Mouse (Mus musculus) embryonic facial prominence, embryonic 10.5 days (tissue): Measurements from ENCODE around the gene Mapre3. TPM values are rescaled to one million over a fixed set of nuclear protein-coding genes. Genes with fewer than 3 reads are reported as not detected.
A peak's percentile ranks its signal among the peaks of the same experiment; 100 is the strongest.

Experiments used
- DNase-seq: peaks from one replicate; pipeline ENCODE4 v3.0.0-alpha.2; 2017; ENCODE audit warnings: low spot score
- H3K27ac ChIP-seq: fragments of 300-500 bp; sonication (generic); replicated peaks from 2 replicates; pipeline ENCODE4 v1.5.1; 2016; ENCODE audit warnings: mild to moderate bottlenecking
- H3K27me3 ChIP-seq: fragments of 300-500 bp; sonication (generic); replicated peaks from 2 replicates; pipeline ENCODE4 v1.6.1; 2016; ENCODE audit warnings: low read depth, mild to moderate bottlenecking; ENCODE audit not compliant: poor library complexity, severe bottlenecking
- H3K36me3 ChIP-seq: fragments of 300-500 bp; sonication (generic); replicated peaks from 2 replicates; pipeline ENCODE4 v1.6.1; 2016; ENCODE audit warnings: mild to moderate bottlenecking, moderate library complexity
- H3K4me1 ChIP-seq: fragments of 300-500 bp; sonication (generic); 2 replicates; pipeline ENCODE4 v1.6.1; 2016
- H3K4me3 ChIP-seq: fragments of 300-500 bp; sonication (generic); 2 replicates; pipeline ENCODE4 v1.5.1; 2016; ENCODE audit warnings: mild to moderate bottlenecking, moderate library complexity
- H3K9me3 ChIP-seq: fragments of 300-500 bp; sonication (generic); 2 replicates; pipeline ENCODE4 v1.6.1; 2016; ENCODE audit warnings: mild to moderate bottlenecking
- WGBS: fragments of 180-500 bp; shearing (Covaris S2); methylation state at CpG from one replicate; pipeline ENCODE4 v1.1.7; 2016; 5-methylcytosine and 5-hydroxymethylcytosine counted together
- polyA plus RNA-seq: library from polyadenylated mRNA; unstranded; fragments of >200 nt; fragmentation: Nextera tagmentation; extraction: Ambion mirVana; gene quantifications from 2 replicates; pipeline ENCODE4 v1.2.1, GENCODE M21; 2016

The Mapre3 gene
- polyA plus RNA-seq, 1 experiment from 2014 or later: 15.2 TPM

DNA sequence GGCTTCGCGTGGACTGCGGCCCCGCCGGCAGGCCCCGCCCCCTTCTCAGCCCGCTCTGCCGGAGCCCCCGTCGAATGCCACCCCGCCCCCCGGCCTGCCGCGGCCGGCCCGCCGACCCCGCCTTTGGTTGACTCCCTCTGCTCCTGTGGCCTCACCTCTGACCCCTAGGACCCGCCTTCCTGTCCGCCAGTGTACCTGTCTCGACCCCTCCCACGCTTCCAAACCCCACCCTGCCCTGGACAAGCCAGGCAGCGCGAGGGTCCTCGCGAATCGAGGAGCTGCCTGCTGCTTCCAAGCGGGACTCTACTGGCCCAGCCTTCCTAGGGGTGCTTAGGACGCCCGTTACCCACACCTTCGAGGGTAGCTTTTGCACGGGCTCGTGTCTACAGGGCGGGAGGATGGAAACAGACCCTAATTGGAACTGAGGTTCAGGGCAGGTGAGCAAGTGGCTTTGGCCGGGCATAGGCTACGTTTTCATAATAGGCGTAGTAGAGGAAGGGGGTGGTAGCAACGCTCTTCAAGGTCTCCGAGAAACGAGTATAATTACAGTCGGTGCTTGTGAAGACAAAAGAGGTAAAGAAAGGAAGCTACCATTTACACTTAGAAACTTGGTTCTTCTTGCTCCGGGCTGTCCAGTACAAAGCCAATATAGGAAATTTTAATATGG lies 74.8 kb downstream of the Mapre3 start:
- H3K27me3 ChIP-seq: no peaks in the 10 kb centered on the region
- DNase-seq: peak; percentile 91
- WGBS: 1% methylated on average over 42 of the region's 42 CpGs

DNA sequence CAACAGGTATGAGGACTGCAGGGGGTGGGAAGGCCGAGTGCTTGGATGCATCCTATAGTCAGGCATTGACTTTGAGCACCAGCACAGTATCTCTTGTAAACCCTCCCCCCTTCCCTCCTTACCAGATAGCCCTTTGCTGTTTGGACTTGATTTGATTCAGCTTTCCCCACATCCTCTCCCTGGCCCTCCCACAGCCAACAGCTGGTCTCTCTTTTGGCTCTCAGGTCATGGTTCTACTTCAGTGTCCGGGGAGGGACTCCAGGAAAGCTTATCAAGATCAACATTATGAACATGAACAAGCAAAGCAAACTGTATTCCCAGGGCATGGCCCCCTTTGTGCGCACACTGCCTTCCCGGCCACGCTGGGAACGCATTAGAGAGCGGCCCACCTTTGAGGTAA lies 75.9 kb downstream of the Mapre3 start:
- whole genome bisulfite sequencing: 80% methylated on average over 7 of the region's 7 CpGs
- Histone ChIP-seq H3K4me1 (peaks cover 29% of the 10 kb centered on the region), H3K9me3 (no peaks in the 10 kb centered on the region), H3K27ac (peak overlapping the region; percentile 99), H3K36me3 (peaks cover 51% of the 10 kb centered on the region), H3K4me3 (peak overlapping the region; percentile 77), H3K27me3 (no peaks in the 10 kb centered on the region)
- DNase-seq: no peak

More for the DNA sequence above, 74.8 kb downstream of the Mapre3 start:
- peaks cover 40% of the 10 kb centered on the region for H3K36me3 ChIP-seq
- H3K9me3 ChIP-seq: no peaks in the 10 kb centered on the region
- peak overlapping the region; percentile 99 for H3K27ac ChIP-seq
- peaks cover 29% of the 10 kb centered on the region for H3K4me1 ChIP-seq
- peak overlapping the region; percentile 77 for H3K4me3 ChIP-seq

DNA sequence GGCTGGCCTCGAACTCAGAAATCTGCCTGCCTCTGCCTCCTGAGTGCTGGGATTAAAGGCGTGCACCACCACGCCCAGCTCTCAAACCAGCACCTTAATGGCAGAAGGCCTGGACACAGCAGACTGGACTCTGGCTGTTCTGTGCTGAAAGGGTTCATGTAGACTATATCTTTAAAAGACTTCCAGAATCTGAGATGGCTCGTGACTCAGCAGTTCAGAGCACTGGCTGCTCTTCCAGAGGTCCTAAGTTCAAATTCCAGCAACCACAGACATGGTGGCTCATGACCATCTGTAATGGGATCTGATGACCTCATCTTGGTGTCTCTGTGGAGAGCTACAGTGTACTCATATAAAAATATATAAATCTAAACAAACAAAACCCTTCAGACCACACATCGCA lies 87.4 kb downstream of the Mapre3 start:
- H3K4me3 ChIP-seq: no peak overlapping the region

DNA sequence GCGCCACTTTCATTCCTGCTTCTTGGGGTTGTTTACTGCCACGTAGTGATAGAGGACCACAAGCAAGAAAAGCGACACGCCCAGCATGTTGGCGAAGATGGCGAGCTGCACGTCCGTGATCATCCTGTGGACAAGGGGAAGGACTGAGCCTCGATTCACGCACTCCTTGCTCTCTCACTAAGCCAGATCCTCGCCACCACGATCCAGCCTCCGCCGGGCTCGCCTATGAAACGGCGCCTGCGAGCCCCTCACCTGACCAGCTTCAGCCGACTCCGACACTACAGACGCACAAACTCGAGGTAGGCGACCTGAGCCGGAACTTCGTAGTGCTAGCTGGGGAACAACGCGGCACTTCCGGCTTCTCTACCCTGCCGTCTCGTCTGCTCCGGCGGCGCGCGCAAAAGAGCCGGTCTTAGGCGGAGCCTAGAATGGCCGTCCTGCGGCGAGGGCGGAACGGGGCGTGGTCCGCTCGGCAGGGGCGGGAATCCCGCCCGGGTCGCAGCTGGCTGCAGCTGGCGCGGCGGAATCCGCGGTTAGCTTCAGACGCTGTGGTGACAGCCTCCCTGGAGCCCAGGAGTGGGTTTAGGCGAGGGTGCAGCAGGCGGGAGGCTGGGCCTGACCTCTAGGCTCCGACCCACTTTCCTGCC lies 93.1 kb downstream of the Mapre3 start, which contains the start of gene Ost4:
Gene Ost4 (minus strand): TSS at position 376 of the 647 bp plus-strand sequence.
- peak; percentile 98 for DNase-seq
- Histone ChIP-seq H3K4me3 (peak within 1 kb of the TSS; percentile 85), H3K9me3 (no peaks in the 10 kb centered on the region), H3K36me3 (peaks cover 37% of the 10 kb centered on the region), H3K27ac (peak within 1 kb of the TSS; percentile 92), H3K27me3 (no peaks in the 10 kb centered on the region), H3K4me1 (peaks cover 71% of the 10 kb centered on the region)
- WGBS: under 1% methylated on average over 58 of the region's 58 CpGs

More for the DNA sequence above, 87.4 kb downstream of the Mapre3 start:
- H3K27ac ChIP-seq: no peak overlapping the region
- H3K4me1 ChIP-seq: peaks cover 22% of the 10 kb centered on the region
- no peaks in the 10 kb centered on the region for H3K9me3 ChIP-seq
- DNase-seq: no peak
- 94% methylated on average over 5 of the region's 5 CpGs for WGBS
- no peaks in the 10 kb centered on the region for H3K27me3 ChIP-seq
- peaks cover 94% of the 10 kb centered on the region for H3K36me3 ChIP-seq

DNA sequence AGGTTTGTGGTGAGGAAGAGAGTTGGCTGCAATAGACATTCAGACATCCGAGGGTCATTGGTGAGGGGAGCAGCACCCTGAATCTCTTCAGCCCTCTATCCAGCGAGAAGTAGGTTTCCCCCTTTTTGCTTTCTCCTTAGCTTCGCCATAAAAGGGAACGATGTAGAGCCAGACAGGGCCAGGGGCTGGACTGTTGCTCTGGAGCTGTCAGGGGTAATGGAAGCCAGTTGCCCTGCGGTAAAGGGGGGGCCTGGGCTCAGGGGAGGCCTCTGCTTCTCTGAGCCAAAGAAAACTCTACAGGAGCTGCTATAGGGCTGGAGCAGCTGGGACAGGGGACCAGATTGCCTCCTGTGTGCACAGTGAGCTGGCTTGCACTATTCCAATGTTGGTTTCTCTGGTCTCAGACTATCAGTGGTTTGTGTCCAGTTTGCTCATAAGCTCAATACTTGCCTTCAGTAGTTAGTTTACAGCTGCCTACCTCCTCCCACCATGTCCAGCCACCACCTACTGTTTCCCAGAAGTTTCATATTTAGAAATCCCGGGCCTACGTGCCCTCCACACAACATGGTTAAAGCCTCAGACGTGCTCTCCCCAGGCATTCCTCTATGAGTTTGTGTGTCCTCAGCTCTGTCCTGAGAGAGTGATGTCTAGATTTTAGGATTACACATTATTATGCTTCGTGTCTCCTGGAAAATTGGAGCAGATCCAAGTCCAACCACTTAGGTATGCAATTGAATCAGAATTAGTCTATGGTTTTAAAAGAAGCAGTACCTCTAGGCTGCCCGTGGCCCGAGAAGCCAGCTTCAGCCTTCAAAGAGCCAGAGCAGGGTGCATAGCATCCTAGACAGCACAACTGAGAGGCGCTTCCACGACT lies 94.2 kb downstream of the Mapre3 start:
- Histone ChIP-seq H3K27me3 (no peaks in the 10 kb centered on the region), H3K27ac (peak overlapping the region; percentile 92), H3K36me3 (peaks cover 26% of the 10 kb centered on the region), H3K4me3 (peak overlapping the region; percentile 85), H3K9me3 (no peaks in the 10 kb centered on the region), H3K4me1 (peaks cover 83% of the 10 kb centered on the region)
- DNase-seq: peak; percentile 71
- WGBS: 38% methylated on average over 13 of the region's 13 CpGs

DNA sequence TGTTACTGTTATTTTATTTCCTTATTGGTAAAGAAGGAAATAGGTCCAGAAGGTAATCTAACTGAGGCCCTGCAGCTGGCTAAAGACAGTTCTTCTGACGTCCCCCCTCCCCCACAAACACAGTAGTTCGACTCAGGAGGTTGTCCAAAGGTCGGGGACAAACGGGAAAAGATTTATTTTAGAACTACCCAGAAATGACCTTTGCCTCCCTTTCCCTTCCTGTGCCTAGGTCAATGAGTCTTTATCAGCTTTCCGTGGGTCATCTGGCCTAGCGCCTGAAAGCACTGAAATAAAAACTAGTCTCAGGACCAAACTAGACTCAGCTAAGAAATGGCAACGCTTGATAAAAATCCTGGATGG lies 94.8 kb downstream of the Mapre3 start:
- Histone ChIP-seq H3K27ac (peak overlapping the region; percentile 92), H3K9me3 (no peaks in the 10 kb centered on the region), H3K4me1 (peaks cover 89% of the 10 kb centered on the region), H3K36me3 (peaks cover 20% of the 10 kb centered on the region), H3K4me3 (peak overlapping the region; percentile 29), H3K27me3 (no peaks in the 10 kb centered on the region)
- 32% methylated on average over 7 of the region's 7 CpGs for WGBS
- DNase-seq: no peak

DNA sequence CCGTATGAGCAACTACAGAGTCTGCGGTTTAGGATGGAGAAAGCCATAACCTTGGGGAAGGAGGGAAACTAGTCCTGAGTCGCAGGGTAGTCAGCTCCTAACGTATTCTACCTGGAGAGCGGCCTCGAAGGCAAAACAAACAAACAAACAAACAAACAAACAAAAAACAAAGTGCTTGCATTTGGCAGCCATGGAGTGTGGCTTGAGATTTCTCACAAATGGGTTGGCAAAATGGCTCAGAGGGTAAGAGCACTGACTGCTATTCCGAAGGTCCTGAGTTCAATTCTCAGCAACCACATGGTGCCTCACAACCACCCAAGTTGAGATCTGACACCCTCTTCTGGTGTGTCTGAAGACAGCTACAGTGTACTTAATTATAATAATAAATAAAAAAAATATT lies 95.4 kb downstream of the Mapre3 start:
- Histone ChIP-seq H3K9me3 (no peaks in the 10 kb centered on the region), H3K36me3 (peaks cover 14% of the 10 kb centered on the region), H3K27ac (peak overlapping the region; percentile 92), H3K27me3 (no peaks in the 10 kb centered on the region), H3K4me1 (peaks cover 91% of the 10 kb centered on the region), H3K4me3 (no peak overlapping the region)
- WGBS: 77% methylated on average over 7 of the region's 7 CpGs
- DNase-seq: no peak

DNA sequence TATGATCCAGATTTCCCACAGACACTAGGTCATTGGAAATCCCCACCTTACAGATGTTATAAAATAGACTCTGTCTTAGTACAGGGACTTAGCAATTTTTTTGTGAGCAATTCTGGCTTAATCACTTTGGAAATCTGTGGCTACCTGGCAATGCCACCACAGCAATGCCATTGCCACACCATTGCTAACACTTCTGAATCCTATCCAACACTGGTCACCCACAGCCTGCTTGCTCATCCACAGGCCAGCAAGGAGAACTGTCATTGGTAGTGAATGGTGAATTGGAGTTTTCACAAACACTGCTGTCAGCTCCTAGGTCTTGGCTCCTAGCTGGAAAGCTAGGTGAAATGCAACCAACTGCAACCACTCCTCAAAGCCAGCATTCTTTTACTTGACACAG lies 96.0 kb downstream of the Mapre3 start:
- no peak overlapping the region for H3K4me3 ChIP-seq
- H3K4me1 ChIP-seq: peaks cover 91% of the 10 kb centered on the region
- H3K36me3 ChIP-seq: peaks cover 8% of the 10 kb centered on the region
- no peaks in the 10 kb centered on the region for H3K9me3 ChIP-seq
- no peak for DNase-seq
- H3K27me3 ChIP-seq: no peaks in the 10 kb centered on the region
- peak overlapping the region; percentile 89 for H3K27ac ChIP-seq

DNA sequence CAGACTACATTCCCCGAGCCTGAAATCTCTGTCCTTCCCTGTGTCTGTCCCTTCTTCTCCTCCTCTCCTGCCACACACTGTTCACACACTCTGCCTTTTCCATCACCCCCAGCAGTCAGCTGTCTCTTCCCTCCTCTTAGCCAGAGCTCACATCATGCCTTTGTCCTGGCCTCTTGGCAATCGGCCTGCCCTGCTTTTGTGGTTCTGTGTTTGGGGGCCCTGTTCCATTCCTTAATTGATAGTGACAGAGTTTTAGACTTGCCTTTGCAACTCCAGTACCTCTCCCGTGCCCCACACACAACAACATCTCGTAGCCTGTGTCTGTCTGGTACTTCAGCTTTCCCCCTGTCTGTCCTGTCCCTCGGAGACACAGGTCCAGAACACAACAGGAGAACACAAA lies 97.7 kb downstream of the Mapre3 start:
- DNase-seq: peak; percentile 41
- H3K27ac ChIP-seq: peak overlapping the region; percentile 89
- H3K36me3 ChIP-seq: peaks cover 6% of the 10 kb centered on the region
- peak overlapping the region; percentile 61; the same call in 1 of the 2 replicates for H3K4me3 ChIP-seq
- no peaks in the 10 kb centered on the region for H3K27me3 ChIP-seq
- 52% methylated on average over 5 of the region's 5 CpGs for WGBS
- H3K9me3 ChIP-seq: no peaks in the 10 kb centered on the region
- H3K4me1 ChIP-seq: peaks cover 92% of the 10 kb centered on the region

DNA sequence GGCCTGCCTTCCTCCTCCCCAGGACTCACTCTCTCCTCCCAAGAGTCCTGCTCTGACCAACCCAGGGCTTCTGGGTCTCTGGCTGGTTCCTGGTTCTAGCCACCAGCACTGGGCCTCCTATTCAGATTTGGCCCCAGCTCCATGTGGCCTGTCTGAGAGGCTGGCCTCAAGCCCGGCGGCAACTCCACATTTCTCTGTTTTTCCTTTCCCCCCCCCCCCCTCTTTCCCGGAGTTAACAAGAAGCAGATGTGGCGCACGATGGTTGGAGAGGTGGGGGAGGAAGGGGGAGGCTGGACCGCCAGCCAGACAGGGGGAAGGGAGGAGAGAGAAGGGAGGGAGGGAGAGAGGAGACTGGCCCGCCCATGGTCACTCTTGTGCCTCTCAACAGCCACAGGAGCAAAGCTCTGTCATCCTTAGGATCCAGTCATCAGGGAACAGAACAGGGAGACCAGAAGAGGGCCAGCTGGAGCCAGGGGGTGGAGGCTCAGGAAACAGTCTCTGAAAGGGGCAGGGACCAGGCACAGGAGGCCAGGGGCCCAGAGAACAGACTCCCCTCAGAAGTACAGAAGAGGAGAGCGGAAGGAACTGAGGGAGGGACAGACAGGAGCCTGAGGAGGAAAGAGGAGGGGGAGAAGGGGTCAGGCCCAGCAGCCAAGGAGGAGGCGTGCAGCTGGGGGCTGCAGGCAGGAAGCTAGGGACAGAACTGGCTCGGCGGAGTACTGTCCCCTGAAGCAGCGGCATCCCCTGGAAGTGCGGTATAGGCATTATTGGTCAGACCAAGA lies 98.8 kb downstream of the Mapre3 start, which contains the start of gene Emilin1:
Gene Emilin1 (plus strand): TSS at position 343 of the 782 bp plus-strand sequence.
- Histone ChIP-seq H3K9me3 (no peaks in the 10 kb centered on the region), H3K27me3 (no peaks in the 10 kb centered on the region), H3K4me3 (peak within 1 kb of the TSS; percentile 61), H3K36me3 (peaks cover 17% of the 10 kb centered on the region), H3K4me1 (peaks cover 97% of the 10 kb centered on the region), H3K27ac (peak within 1 kb of the TSS; percentile 89)
- WGBS: 19% methylated on average over 13 of the region's 13 CpGs
- DNase-seq: peak; percentile 94

DNA sequence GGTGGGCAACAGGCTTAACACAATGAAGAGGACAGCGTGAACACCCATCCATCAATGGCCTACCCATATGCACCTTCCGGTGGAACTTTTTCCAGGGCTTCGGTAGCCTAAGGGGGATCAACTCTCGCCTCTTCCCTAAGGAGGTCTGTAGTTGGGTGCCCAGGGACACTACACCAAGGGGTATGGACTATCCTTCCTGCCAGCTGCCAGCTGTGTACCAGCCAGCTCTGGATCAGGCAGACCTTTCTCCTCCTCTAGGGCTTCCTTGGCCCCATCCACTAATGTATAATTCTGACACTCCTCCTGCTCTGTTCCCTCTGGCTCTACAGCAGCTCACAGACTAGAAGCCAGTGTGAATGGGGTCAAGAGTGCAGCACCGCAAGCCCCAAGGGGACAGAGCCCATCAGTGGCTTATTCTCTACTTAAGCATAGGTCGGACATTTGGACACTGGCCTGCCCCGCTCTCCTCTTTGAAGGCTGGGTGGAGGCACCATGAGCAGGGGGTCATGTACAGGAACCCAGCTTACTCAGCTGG lies 99.7 kb downstream of the Mapre3 start:
- no peaks in the 10 kb centered on the region for H3K27me3 ChIP-seq
- 41% methylated on average over 7 of the region's 7 CpGs for whole genome bisulfite sequencing
- peak overlapping the region; percentile 89 for H3K27ac ChIP-seq
- H3K4me1 ChIP-seq: peaks cover 93% of the 10 kb centered on the region
- peak overlapping the region; percentile 61 for H3K4me3 ChIP-seq
- no peaks in the 10 kb centered on the region for H3K9me3 ChIP-seq
- DNase-seq: peak; percentile 22
- peaks cover 27% of the 10 kb centered on the region for H3K36me3 ChIP-seq
